Mouse (Mus musculus) brain, embryonic 14.5 days (tissue): ENCODE measurements around the gene Acbd5.

Experiments used
- CTCF ChIP-seq: fragments of 200-500 bp; IDR thresholded peaks from 2 replicates; pipeline ENCODE4 v1.5.1; 2012; ENCODE audit warnings: inconsistent platforms, mild to moderate bottlenecking, moderate library complexity, borderline replicate concordance; ENCODE audit not compliant: insufficient read depth, insufficient read length; ENCODE audit errors: extremely low read depth
- POLR2A ChIP-seq: fragments of 200-500 bp; IDR thresholded peaks from 2 replicates; pipeline ENCODE4 v1.6.1; 2012; ENCODE audit warnings: mild to moderate bottlenecking, inconsistent platforms, borderline replicate concordance; ENCODE audit not compliant: poor library complexity, insufficient read depth, insufficient read length, severe bottlenecking; ENCODE audit errors: extremely low read depth

GRCm38 (mm10) chr2:23023023-23023422, 44.9 kb upstream of the Acbd5 start:
- TF ChIP-seq CTCF (no peak), POLR2A (no peak)
